Mouse (Mus musculus): ENCODE measurements around the gene Ophn1.

DNA sequence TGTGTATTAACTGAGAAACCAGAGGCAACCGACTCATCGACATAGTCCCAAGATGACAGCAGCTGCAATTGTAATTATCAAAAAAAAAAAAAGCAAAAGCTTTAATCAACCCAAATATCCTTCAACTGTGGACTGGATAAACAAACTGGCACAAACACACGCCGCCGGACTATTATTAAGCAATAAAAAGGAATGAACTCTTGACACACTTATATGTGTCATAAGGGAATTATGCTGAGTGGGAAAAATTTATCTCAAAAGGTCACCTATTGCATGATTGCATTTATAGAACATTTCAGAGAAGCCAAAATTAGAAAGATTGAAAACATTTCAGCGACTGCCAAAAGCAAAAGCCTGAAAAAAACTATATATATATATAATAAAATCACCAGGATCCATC lies 40.0 kb downstream of the Ophn1 start:
- TF ChIP-seq EP300 (IDR thresholded peaks at IDR 0.05; ENCODE audit: low read depth): no peak
- no peak for TF ChIP-seq CTCF (IDR thresholded peaks at IDR 0.05; ENCODE audit: low read depth)

Data from liver, postnatal 0 days (tissue).